Mouse (Mus musculus): ENCODE data around the gene Pdcd1lg2.

Gene Pdcd1lg2

GRCm38 (mm10) chr19:29410619-29411018 lies at the start of gene Pdcd1lg2:
Pdcd1lg2 (plus strand) TSS chr19:29410919.
- in situ Hi-C loops (cut with MboI; ENCODE audit: unreplicated experiment in 2 of 2), result no loop called here

DNA sequence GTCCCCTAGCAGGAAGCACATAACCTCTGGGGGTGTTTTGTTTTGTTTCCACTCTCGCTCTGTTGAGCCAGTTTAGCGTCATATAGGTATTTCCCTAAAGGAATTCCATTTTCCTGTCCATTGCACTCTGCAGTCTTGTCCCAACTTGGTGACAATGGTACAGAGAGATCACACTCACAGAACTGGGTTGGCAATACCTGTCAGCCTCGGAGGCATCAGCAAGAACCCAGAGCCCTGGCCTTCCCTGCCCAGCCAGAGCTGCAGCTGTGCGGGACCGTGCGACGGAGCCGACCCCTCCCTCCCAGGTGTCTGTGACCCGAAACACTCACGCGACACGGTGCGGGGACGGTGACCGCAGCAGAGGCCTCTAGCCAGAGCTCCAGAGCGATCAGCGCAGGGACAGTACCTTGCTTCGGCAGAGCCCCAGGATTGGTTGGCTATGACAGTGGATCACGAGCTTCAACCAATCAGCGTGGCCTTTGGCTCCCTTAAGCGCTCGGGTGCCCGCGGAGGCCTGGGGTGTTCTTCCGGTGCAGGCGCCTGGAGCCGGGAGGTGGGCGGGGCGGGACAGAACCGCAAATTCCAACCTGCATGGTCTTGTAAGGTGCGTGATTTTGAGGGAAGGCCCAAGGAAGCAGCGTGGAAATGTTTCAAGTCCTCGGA lies 49.1 kb upstream of the Pdcd1lg2 start:
- in situ Hi-C loops (cut with MboI; ENCODE audit: unreplicated experiment in 2 of 2), result loop anchor here (10.0 to 25.0 kb wide), 2 partner anchors 123 to 451 kb away; partner anchors contain the start of genes 9930021J03Rik (in 1 of the 2) and Ranbp6 (in 1 of the 2)

- in situ Hi-C loops (cut with MboI; ENCODE audit: unreplicated experiment in 2 of 2), result loop anchor here (10.0 to 25.0 kb wide), 2 partner anchors 122 to 450 kb away; partner anchors contain the start of genes 9930021J03Rik (in 1 of the 2) and Ranbp6 (in 1 of the 2)
Observed at GRCm38 (mm10) chr19:29362173-29362930, 48.4 kb upstream of the Pdcd1lg2 start.

- in situ Hi-C loops (cut with MboI; ENCODE audit: unreplicated experiment in 2 of 2), result loop anchor here (10.0 to 25.0 kb wide), 2 partner anchors 121 to 449 kb away; partner anchors contain the start of genes 9930021J03Rik (in 1 of the 2) and Ranbp6 (in 1 of the 2)
Observed at GRCm38 (mm10) chr19:29363557-29363956, 47.2 kb upstream of the Pdcd1lg2 start.

- in situ Hi-C loops (cut with MboI; ENCODE audit: unreplicated experiment in 2 of 2), result loop anchor here (10.0 to 25.0 kb wide), 2 partner anchors 121 to 448 kb away; partner anchors contain the start of genes 9930021J03Rik (in 1 of the 2) and Ranbp6 (in 1 of the 2)
Observed at GRCm38 (mm10) chr19:29364076-29364475, 46.6 kb upstream of the Pdcd1lg2 start.

- in situ Hi-C loops (cut with MboI; ENCODE audit: unreplicated experiment in 2 of 2), result loop anchor here (5.0 to 25.0 kb wide), 4 partner anchors 52 to 447 kb away; partner anchors contain the start of genes 9930021J03Rik (in 1 of the 2) and Ranbp6 (in 1 of the 2)
Observed at GRCm38 (mm10) chr19:29365105-29365504, 45.6 kb upstream of the Pdcd1lg2 start.

- in situ Hi-C loops (cut with MboI; ENCODE audit: unreplicated experiment in 2 of 2), result loop anchor here (5.0 to 25.0 kb wide), 4 partner anchors 51 to 446 kb away; partner anchors contain the start of genes 9930021J03Rik (in 1 of the 2) and Ranbp6 (in 1 of the 2)
Observed at GRCm38 (mm10) chr19:29366226-29366968, 44.3 kb upstream of the Pdcd1lg2 start.

GRCm38 (mm10) chr19:29366969-29367622 lies 43.6 kb upstream of the Pdcd1lg2 start, which contains the start of the genes Plgrkt and Cd274:
Plgrkt (minus strand) TSS chr19:29367390.
Cd274 (plus strand) TSS chr19:29367455.
- in situ Hi-C loops (cut with MboI; ENCODE audit: unreplicated experiment in 2 of 2), result loop anchor here (5.0 to 25.0 kb wide), 4 partner anchors 50 to 445 kb away; partner anchors contain the start of genes 9930021J03Rik (in 1 of the 2) and Ranbp6 (in 1 of the 2)

- in situ Hi-C loops (cut with MboI; ENCODE audit: unreplicated experiment in 2 of 2), result loop anchor here (5.0 to 25.0 kb wide), 4 partner anchors 49 to 444 kb away; partner anchors contain the start of genes 9930021J03Rik (in 1 of the 2) and Ranbp6 (in 1 of the 2)
Observed at GRCm38 (mm10) chr19:29368041-29368440, 42.7 kb upstream of the Pdcd1lg2 start.

GRCm38 (mm10) chr19:29368671-29369309 lies 41.9 kb upstream of the Pdcd1lg2 start:
- in situ Hi-C loops (cut with MboI; ENCODE audit: unreplicated experiment in 2 of 2), result loop anchor here (5.0 to 25.0 kb wide), 4 partner anchors 49 to 444 kb away; partner anchors contain the start of genes 9930021J03Rik (in 1 of the 2) and Ranbp6 (in 1 of the 2)

DNA sequence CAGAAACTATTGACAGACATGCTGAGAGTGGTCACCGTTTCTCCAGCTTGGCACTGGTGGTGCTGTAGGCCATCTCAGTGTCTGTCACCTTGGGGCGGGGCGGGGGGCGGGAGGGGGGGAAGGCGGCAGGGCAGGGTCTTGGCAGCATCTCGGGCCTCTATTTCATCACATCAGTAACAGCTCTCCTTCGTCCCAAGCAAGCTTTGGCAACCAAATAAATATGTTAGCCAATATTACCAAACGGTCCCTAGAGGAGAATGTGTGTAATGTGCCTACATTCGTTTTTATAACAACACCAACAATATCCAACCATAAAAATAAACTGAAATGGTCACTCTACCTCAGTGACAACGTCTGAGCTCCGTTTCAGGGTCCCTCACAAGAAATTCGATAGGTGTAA lies 40.6 kb upstream of the Pdcd1lg2 start:
- in situ Hi-C loops (cut with MboI; ENCODE audit: unreplicated experiment in 2 of 2), result loop anchor here in 1 of 2 experiments (25.0 kb wide), 1 partner anchor 442 kb away; the partner anchor contains the start of genes 9930021J03Rik and Ranbp6

DNA sequence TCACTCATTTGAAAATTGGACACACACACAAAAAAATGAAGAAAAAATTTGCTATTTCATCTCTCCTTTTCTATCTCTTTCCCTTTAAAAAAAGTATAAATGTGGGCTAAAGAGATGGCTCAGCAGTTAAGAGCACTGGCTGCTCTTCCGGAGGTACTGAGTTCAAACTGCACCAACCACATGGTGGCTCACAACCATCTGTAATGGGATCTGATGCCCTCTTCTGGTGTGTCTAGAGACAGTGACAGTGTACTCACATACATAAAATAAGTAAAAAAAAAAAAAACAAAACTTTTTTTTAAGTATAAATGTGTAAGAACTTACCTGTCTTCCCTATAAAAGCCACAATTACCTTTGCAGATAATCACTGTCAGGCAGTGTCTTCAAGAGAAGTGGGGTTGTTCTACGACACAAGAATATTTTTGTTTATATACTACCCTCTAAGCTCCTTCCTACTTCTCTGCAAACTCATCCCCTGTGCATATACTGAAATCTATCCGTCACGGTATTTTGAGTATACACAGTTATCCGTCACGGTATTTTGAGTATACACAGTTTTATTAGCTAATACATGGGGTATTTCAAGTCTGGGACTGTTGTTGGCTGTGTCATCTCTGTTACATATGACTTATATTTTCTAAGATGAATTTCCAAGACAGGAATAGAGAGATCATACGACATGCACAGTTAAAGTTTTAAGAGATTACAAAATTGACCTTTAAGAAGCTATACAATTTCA lies 40.0 kb upstream of the Pdcd1lg2 start:
- in situ Hi-C loops (cut with MboI; ENCODE audit: unreplicated experiment in 2 of 2), result loop anchor here in 1 of 2 experiments (25.0 kb wide), 1 partner anchor 442 kb away; the partner anchor contains the start of genes 9930021J03Rik and Ranbp6

DNA sequence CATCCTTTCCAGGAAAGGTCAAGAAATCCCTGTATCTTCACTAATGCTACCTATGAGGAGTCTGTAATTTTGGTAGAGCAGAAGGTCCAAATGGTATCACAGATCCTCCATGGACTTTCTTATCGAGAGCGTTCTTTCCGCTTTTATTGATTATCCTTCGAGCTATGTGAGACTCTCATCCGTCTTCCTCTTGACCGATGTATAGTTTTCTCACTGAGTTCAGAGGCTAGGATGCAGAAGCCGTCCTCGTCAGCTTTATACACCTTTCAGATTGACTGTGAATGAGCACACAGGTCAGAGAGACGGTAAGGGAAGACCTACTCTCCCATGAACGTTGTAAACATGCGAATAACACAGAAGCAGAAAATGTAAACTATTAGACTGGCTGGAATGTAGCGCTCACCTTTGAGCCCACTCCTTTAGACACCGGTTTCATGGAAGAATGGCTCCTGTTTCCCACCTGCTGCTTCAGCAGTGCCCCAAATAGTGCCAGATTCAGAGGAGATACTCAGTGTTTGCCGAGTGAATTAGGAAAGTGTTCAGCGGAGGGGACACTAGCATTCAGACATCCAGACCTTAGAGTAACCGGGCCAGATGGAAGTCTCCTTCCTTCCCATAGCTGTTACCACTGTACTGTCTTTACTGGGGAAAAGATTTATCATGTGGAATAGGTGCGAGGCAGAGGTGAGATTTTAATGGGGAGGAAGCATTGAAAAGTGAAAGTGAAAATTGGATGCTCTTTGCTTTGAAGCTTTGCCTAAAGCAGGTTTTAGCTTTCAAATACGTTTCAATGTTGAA lies 39.2 kb upstream of the Pdcd1lg2 start:
- in situ Hi-C loops (cut with MboI; ENCODE audit: unreplicated experiment in 2 of 2), result loop anchor here in 1 of 2 experiments (25.0 kb wide), 1 partner anchor 441 kb away; the partner anchor contains the start of genes 9930021J03Rik and Ranbp6

DNA sequence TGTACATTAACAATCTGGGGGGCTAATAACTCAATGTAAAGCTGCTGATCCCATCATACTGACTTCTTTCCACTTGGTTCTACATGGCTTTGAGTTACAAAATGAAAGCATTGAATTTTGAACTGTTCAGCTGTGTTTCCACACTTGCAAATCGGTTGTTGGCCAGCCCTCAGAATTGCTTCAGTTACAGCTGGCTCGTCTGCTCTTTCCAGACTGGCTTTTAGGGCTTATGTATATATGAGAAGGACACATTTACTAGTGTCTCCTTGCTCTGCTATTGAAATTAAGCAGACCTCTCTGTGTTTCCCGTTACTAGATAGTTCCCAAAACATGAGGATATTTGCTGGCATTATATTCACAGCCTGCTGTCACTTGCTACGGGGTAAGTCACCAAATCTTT lies 38.6 kb upstream of the Pdcd1lg2 start:
- in situ Hi-C loops (cut with MboI; ENCODE audit: unreplicated experiment in 2 of 2), result loop anchor here in 1 of 2 experiments (25.0 kb wide), 1 partner anchor 440 kb away; the partner anchor contains the start of genes 9930021J03Rik and Ranbp6

DNA sequence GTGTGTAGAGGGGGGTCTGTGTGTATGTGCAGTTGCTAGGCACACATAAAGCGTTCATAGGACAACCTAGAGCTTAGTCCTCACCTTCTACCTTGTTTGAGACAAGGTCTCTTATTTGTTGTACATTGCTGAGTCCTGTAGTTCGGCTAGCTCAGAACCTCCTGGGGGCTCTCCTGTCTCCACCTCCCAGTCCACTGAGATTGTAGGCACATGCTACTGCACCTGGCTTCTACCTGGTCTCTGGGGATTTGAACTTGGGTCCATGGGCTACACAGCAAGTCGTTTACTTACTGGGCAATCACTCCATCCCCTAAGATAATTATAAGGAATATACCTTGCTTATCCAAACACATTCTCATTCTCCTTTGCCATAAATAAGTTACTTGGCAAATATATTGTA lies 38.1 kb upstream of the Pdcd1lg2 start:
- in situ Hi-C loops (cut with MboI; ENCODE audit: unreplicated experiment in 2 of 2), result loop anchor here in 1 of 2 experiments (25.0 kb wide), 1 partner anchor 440 kb away; the partner anchor contains the start of genes 9930021J03Rik and Ranbp6

DNA sequence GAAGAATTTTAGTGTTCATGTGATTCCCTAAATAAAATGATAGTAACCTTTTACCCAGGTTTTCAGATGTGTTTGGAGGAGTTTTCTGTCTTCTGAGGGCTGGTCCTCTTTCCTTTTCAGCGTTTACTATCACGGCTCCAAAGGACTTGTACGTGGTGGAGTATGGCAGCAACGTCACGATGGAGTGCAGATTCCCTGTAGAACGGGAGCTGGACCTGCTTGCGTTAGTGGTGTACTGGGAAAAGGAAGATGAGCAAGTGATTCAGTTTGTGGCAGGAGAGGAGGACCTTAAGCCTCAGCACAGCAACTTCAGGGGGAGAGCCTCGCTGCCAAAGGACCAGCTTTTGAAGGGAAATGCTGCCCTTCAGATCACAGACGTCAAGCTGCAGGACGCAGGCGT lies 37.3 kb upstream of the Pdcd1lg2 start:
- in situ Hi-C loops (cut with MboI; ENCODE audit: unreplicated experiment in 2 of 2), result loop anchor here in 1 of 2 experiments (25.0 kb wide), 1 partner anchor 439 kb away; the partner anchor contains the start of genes 9930021J03Rik and Ranbp6

Measured in v-Abl transformed pro-B cells (cell line).